Mouse (Mus musculus) kidney, postnatal 10 days (tissue): ENCODE measurements around the gene Gm38655.
"Not testable (repeated sequence)": the region's sequence is repeated elsewhere in the genome, so short reads cannot be mapped to it uniquely, and the experiment has no call there.

ENCODE experiments used
- DNase-seq: peaks from one replicate; pipeline ENCODE4 v3.0.0; 2021; ENCODE audit warnings: mixed read lengths

The Gm38655 gene

GRCm38 (mm10) chr17:25165970-25166671 lies 9.2 kb downstream of the Gm38655 start:
- no peak for DNase-seq

GRCm38 (mm10) chr17:25164770-25165169 lies 10.5 kb downstream of the Gm38655 start:
- DNase-seq, result no peak

DNA sequence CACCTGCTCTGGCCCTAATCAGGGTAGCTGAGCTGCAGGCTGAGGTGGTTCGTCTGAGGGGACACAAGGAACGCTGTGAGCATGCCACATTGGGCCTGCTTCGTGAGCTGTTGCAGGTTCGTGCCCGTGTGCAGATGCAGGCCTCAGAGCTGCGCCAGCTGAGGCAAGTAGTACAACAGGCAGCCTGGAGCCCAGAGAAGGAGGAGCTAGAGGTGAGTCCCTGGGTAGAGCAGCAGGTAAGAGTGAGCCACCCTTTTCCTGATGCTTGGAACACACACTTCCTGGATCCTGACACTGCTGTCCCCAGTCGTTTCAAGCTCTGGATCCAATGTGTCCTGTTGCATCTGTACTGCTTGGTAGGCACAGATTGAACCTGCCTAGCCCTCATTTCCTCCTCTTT lies 11.9 kb downstream of the Gm38655 start:
- DNase-seq, result no peak

DNA sequence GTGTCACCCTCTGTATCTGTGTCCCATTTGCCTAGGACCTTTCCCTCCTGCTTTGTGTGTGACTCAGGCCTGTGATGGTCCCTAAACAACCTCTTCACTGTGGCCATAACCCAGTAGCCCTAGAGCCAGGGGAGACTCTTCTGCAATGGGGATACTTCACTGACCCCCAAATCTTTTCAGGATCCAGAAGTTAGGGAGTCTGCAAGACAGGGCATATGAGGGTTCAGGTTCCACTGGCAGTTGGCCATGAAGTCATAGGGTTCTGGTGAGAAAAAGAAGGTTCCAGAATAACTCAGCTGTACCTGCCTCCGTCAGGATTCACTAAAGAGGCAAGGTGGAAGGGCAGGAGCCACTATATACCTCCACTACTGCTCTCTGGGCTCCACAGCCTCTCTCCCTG lies 13.1 kb downstream of the Gm38655 start, which contains the start of gene Ccdc154:
Ccdc154 (plus strand) TSS at position 301 of the 400 bp plus-strand sequence.
- DNase-seq, result no peak

DNA sequence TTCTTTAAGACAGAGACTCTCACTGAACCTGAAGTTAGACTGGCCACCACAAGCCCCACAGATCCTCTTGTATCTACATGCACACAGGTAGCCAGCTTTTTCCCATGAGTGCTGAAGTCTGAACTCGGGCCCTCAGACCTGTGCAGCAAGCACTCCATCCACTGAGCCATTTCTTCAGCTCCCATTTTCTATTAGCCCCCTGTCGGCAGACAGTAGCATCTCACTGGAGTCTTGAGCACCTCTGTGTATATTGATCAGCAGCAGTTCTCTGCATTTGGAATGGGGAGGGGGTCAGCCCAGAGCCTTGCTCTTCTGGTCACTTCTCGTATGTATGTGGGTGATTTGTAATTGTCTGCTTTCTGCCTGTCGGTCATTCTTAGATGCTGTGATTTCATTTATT lies 35.3 kb downstream of the Gm38655 start:
- DNase-seq, result no peak

DNA sequence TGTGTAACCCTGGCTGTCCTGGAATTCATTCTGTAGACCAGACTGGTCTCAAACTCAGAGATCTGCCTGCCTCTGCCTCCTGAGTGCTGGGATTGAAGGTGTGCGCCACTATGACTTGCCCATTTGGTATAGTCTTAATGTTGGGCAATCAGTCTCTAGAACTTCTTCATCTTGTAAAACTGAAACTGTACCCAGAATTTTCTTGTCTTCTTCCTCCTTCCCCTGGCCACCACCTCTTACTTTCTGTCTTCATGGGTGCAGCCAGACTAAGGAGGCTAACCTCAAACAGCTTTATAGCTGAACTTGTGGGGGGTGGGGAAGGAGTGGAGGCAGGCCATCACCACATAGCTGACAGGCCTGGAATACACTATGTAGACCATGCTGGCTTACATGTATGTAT lies 36.5 kb downstream of the Gm38655 start:
- DNase-seq, result no peak

DNA sequence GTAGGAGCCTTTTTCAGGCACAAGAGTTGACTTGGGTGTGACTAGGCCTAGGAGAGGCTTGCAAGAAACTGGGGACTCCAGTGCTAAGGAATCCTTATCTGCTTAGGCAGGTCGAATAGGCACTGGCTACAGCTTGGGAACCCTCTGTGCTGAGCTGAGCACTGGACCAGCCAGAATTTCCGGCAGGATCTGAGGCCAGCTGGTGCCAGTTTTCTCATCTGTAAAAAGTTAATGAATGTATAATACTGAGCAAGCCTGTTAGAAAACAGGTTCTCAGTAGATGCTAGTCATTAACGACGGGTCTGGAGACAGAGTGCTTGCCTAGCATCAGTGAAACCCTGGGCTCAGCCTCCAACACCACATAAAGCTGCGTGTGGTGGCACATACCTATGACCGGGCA lies 39.6 kb downstream of the Gm38655 start:
- no peak for DNase-seq

GRCm38 (mm10) chr17:25133275-25133698 lies 42.0 kb downstream of the Gm38655 start, which contains the start of gene Clcn7:
TSS of gene Clcn7 (plus strand) at chr17:25133391.
- peak; percentile 97 for DNase-seq

DNA sequence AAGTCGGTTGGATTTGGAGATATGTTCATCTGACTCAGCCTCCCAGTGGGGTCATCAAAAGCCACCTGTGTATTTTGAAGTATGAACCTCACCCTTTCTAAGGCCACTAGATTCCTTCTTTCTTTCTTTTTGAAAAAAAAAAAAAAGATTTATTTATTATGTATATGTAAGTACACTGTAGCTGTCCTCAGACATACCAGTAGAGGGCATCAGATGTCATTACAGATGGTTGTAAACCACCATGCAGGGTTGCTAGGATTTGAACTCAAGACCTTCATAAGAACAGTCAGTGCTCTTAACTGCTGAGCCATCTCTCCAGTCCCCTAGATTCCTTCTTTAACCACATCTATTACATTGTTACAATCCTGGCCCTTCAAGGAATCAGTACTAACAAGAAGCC lies 45.2 kb downstream of the Gm38655 start:
- DNase-seq, result no peak

GRCm38 (mm10) chr17:25127681-25128080 lies 47.6 kb downstream of the Gm38655 start:
- DNase-seq, result no peak

- DNase-seq, result no peak
Observed at GRCm38 (mm10) chr17:25127079-25127478, 48.2 kb downstream of the Gm38655 start.

GRCm38 (mm10) chr17:25125442-25126060 lies 49.7 kb downstream of the Gm38655 start:
- not testable (repeated sequence) for DNase-seq

GRCm38 (mm10) chr17:25123979-25124378 lies 51.3 kb downstream of the Gm38655 start:
- DNase-seq, result no peak
